Mouse (Mus musculus) liver, adult 2 months (tissue): ENCODE measurements at regions not wholly inside any gene's neighbourhood (a gene's known extent, or its start where the extent isn't known, plus 50 kb on each side); places are given as distances from the start of the nearest gene placed in this dataset.

Experiments
- CTCF ChIP-seq: fragments of 200-500 bp; IDR thresholded peaks from 2 replicates; pipeline ENCODE4 v1.5.1; 2011; ENCODE audit warnings: low read depth, low read length, control low read depth
- POLR2A ChIP-seq: fragments of 200-500 bp; IDR thresholded peaks from 2 replicates; pipeline ENCODE4 v1.6.1; 2011; ENCODE audit warnings: low read length, control low read depth; ENCODE audit not compliant: insufficient read depth; ENCODE audit errors: extremely low read depth

GRCm38 (mm10) chr3:4544730-4545129 is 1205.9 kb upstream of the Gm8797 start:
- TF ChIP-seq CTCF = no peak
- no peak for TF ChIP-seq POLR2A
